Mouse (Mus musculus) thymus, adult 2 months (tissue): ENCODE results near the gene Lypd3. TPM values are rescaled to one million over a fixed set of nuclear protein-coding genes. Genes with fewer than 3 reads are reported as not detected.

Experiments used
- DNase-seq: peaks from one replicate; pipeline ENCODE4 v3.0.0; 2021
- H3K27ac ChIP-seq: fragments of 200-500 bp; 2 replicates; pipeline ENCODE4 v1.5.1; 2012; ENCODE audit warnings: low read length, control low read depth; ENCODE audit not compliant: control insufficient read depth, insufficient read depth
- H3K27me3 ChIP-seq: fragments of 200-500 bp; 2 replicates; pipeline ENCODE4 v1.6.1; 2012; ENCODE audit warnings: mild to moderate bottlenecking, low read length, moderate library complexity, mixed read lengths; ENCODE audit not compliant: control insufficient read depth, insufficient read depth
- H3K36me3 ChIP-seq: fragments of 200-500 bp; 2 replicates; pipeline ENCODE4 v1.6.1; 2012; ENCODE audit warnings: mild to moderate bottlenecking, low read length, moderate library complexity; ENCODE audit not compliant: control insufficient read depth, insufficient read depth
- H3K4me1 ChIP-seq: fragments of 200-500 bp; replicated peaks from 2 replicates; pipeline ENCODE4 v1.6.1; 2012; ENCODE audit warnings: low read length; ENCODE audit not compliant: control insufficient read depth, insufficient read depth
- H3K4me3 ChIP-seq: fragments of 200-500 bp; 2 replicates; pipeline ENCODE4 v1.5.1; 2012; ENCODE audit warnings: mild to moderate bottlenecking, low read length, control low read depth, moderate library complexity; ENCODE audit not compliant: control insufficient read depth, insufficient read depth
- CTCF ChIP-seq: fragments of 200-500 bp; IDR thresholded peaks from 2 replicates; pipeline ENCODE4 v1.5.1; 2012; ENCODE audit warnings: mild to moderate bottlenecking, control low read depth, low read length, moderate library complexity, borderline replicate concordance; ENCODE audit not compliant: control insufficient read depth, poor library complexity, insufficient read depth; ENCODE audit errors: extremely low read depth
- POLR2A ChIP-seq: fragments of 200-500 bp; IDR thresholded peaks from 2 replicates; pipeline ENCODE4 v1.6.1; 2012; ENCODE audit warnings: mild to moderate bottlenecking, low read length, control low read depth, moderate library complexity; ENCODE audit not compliant: control insufficient read depth, poor library complexity, insufficient read depth; ENCODE audit errors: extremely low read depth
- WGBS: fragments of 180-500 bp; shearing (Covaris S2); methylation state at CpG from one replicate; pipeline ENCODE4 v1.1.7; 2018; 5-methylcytosine and 5-hydroxymethylcytosine counted together
- polyA plus RNA-seq: library from polyadenylated mRNA; depleted of rRNA; stranded (reverse); fragments of >200 nt; gene quantifications from 2 replicates; pipeline ENCODE4 v1.2.3, GENCODE M21; 2012

Gene Lypd3
- polyA plus RNA-seq, 1 experiment, result 4.7 TPM

DNA sequence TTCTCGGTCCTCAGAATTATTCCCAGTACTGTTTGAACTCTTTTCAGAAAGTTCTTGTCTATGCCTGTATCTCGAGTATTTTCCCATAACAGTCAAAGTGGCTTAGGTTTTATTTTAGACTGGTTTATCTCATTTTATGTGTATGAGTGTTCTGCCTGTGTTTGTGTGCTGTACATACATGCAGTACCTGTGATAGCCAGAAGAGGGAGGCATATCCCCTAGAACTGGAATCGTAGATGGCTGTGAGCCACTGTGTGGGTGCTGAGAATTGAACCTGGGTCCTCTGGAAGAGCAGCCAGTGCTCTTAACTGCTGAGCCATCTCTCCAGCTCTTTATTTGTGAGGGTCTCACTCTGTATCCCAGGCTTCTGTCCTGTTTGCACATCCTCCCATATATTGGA lies 15.2 kb upstream of the Lypd3 start:
- peaks cover 25% of the 10 kb centered on the region for H3K4me1 ChIP-seq
- DNase-seq, result no peak
- H3K4me3 ChIP-seq, result no peak overlapping the region
- 97% methylated on average over 3 of the region's 3 CpGs for WGBS
- H3K36me3 ChIP-seq, result peaks cover 25% of the 10 kb centered on the region
- TF ChIP-seq POLR2A (no peak), CTCF (no peak)
- no peak overlapping the region for H3K27ac ChIP-seq
- no peaks in the 10 kb centered on the region for H3K27me3 ChIP-seq

DNA sequence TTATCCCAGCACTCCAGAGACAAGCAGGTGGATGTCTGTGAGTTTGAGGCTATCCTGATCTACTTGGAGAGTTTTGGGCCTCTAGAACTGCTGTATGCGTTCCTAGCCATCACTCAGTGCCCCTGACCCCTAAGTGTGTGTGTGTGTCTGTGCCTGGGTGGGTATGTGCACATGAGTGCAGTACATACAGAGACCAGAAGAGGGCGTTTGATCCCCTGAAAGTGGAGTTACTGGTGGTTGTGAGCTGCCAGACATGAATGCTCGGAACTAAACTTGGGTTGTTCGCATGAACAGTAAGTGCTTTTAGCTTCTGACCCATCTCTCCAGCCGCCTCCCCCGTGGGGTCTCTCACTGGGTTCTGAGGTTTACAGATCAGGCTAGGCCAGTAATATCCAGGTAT lies 13.4 kb upstream of the Lypd3 start:
- TF ChIP-seq CTCF (no peak), POLR2A (no peak)
- 94% methylated on average over 6 of the region's 6 CpGs for WGBS
- H3K27ac ChIP-seq, result no peak overlapping the region
- peaks cover 30% of the 10 kb centered on the region for H3K36me3 ChIP-seq
- DNase-seq, result no peak
- H3K4me3 ChIP-seq, result no peak overlapping the region
- peaks cover 10% of the 10 kb centered on the region for H3K4me1 ChIP-seq
- H3K27me3 ChIP-seq, result no peaks in the 10 kb centered on the region

DNA sequence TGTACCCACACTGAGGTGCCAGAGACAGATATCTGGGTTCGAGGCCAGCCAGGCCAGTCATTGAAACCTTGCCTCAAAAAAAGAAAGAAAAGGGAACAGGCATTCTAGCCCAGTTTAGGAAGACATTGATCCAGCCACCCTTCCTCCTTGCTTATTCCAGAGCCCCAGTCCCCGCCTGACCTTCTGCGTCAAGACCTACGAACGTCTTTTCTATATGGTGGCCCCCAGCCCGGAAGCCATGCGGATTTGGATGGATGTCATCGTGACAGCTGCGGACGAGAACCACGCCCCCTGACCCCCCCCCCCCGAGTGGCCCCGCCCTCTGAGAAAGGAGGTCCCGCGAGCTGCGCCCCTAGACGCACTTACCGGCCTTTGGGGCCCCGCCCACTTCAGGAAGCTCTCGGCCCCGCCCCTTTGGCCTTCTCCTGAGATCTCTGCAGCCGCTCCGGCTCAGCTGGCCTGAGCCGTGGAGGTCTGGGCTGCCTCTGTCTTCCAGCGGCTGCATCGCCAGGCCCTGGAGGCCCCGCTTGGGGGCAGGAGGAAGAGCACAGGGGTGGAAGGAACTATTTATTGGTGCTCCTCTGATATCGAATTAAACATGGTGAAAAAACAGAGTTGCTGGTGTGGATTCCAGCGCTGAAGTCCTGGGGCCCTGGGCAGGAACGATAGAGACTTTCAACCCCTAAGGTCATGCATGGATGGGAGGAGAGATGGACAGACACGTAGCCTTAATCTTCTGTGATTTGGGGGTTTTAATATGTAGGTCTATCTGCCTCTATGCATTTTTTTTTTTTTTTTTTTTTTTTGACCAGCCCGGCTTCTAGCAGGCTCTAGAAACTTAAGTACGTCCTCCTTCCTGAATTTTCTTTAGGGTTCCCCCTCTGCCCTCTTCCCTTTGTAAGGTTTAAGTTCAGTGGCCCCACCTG lies 7.4 kb upstream of the Lypd3 start:
- peaks cover 6% of the 10 kb centered on the region for H3K4me1 ChIP-seq
- DNase-seq, result peak; percentile 82
- H3K27ac ChIP-seq, result peak overlapping the region; percentile 14; the same call in 1 of the 2 replicates
- peak overlapping the region; percentile 20; the same call in 1 of the 2 replicates for H3K4me3 ChIP-seq
- H3K36me3 ChIP-seq, result peaks cover 12% of the 10 kb centered on the region
- WGBS, result 12% methylated on average over 33 of the region's 33 CpGs
- H3K27me3 ChIP-seq, result no peaks in the 10 kb centered on the region
- no peak for TF ChIP-seq CTCF
- no peak for TF ChIP-seq POLR2A

DNA sequence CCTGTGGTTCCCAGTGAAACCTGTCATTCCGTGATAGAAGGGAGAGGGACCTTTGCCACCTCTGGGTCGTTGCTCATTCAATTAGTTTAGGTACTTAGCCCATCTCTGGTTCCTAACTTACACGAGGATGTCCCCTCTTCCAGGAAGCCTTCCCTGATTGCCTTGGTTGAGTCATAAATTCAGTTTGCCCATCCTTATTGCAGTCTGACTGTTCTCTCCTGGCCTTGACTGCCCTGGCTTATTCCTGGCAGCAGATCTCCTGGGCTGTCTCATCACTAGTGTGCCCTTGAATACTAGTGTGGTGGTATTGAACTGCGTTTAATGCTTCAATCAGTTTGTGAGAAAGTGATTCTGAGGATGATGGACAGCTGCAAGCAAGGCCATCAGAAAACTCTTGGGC lies 6.7 kb upstream of the Lypd3 start:
- no peak overlapping the region for H3K27ac ChIP-seq
- no peak for DNase-seq
- WGBS, result 80% methylated on average over 4 of the region's 4 CpGs
- TF ChIP-seq CTCF, result no peak
- TF ChIP-seq POLR2A, result no peak
- H3K4me1 ChIP-seq, result peaks cover 6% of the 10 kb centered on the region
- H3K36me3 ChIP-seq, result peaks cover 6% of the 10 kb centered on the region; the same call in 1 of the 2 replicates
- H3K27me3 ChIP-seq, result no peaks in the 10 kb centered on the region
- H3K4me3 ChIP-seq, result no peak overlapping the region

DNA sequence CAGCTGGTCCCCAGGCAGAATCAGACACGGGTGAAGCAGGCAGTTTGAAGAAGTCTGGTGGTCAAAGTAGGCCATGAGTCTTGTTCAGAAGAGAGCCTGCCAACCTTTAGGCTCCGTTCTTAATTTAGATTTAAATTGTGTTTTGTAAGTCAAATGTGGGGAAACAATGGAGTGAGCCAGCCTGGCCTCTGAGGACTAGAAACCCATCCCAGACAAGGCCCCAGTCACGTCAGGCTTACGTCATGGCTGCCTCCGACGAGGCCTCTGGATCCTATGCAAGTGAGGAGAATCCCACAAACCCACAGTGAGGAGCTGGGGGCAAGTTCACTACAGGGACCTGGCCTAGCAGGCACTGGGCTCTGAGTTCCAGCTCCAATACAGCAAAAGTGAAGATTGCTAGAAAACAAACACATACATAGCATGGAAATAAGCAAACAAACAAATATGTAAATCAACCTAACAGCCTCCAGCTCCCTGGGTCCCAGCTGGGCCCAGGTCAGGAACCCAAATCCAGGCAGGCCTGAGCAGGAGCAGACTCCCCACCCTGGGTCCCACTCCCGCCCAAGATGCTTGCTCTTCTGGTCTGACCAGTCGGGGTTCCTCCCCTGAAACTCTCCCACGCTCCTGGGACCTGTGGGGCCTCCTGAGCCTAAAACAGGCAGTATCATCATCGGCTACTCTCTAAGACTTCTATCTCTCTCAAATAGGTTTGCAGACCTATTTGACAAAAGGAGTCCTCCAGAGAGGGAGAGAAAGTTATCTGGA lies 6.1 kb upstream of the Lypd3 start:
- Histone ChIP-seq H3K4me3 (no peak overlapping the region), H3K4me1 (peaks cover 6% of the 10 kb centered on the region), H3K27me3 (no peaks in the 10 kb centered on the region), H3K36me3 (peaks cover 6% of the 10 kb centered on the region; the same call in 1 of the 2 replicates), H3K27ac (no peak overlapping the region)
- TF ChIP-seq POLR2A, result no peak
- no peak for TF ChIP-seq CTCF
- DNase-seq, result no peak
- 93% methylated on average over 10 of the region's 10 CpGs for WGBS

DNA sequence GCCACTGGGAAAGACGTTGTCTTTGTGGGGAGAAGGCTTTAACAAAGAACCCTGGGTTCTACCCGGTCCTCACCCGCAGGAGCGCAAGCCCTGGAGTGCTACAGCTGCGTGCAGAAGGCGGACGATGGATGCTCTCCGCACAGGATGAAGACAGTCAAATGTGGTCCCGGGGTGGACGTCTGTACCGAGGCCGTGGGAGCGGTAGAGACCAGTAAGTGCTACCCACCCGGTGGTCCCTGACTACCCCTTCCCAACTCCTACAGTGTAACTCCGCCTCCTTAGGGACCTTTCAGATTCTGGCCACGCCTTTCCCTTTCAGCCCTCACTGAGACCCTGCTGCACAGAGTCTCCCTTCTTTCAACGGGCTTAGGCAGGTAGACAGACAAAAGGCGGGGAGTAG lies 696 bp downstream of the Lypd3 start:
- Histone ChIP-seq H3K4me3 (no peak overlapping the region), H3K27me3 (peaks cover 7% of the 10 kb centered on the region; the same call in 1 of the 2 replicates), H3K4me1 (peaks cover 9% of the 10 kb centered on the region), H3K36me3 (no peaks in the 10 kb centered on the region), H3K27ac (no peak overlapping the region)
- no peak for DNase-seq
- 34% methylated on average over 18 of the region's 18 CpGs for WGBS
- TF ChIP-seq CTCF (no peak), POLR2A (no peak)
